ENCODE assay signal across 8 mouse cellular contexts in genomic region chr11:54787488-54788474, GRCm38 (mm10). TPM values are rescaled to one million over a fixed set of nuclear protein-coding genes. Genes with fewer than 3 reads are reported as not detected.
DNase-seq lines count a peak whose midpoint lies in the region; ATAC-seq lines count a peak whose summit lies in the region.

Gene Cdc42se2, minus strand, starts transcription at chr11:54787675.

- ATAC-seq in heart, embryonic 13.5 days (ENCODE audit: extremely low read depth, insufficient number of reproducible peaks, low FRiP score, low TSS enrichment) = peak; percentile 98
- ATAC-seq in liver, embryonic 12.5 days = peak; percentile 99
- peak; percentile 99 for ATAC-seq in stomach, embryonic 15.5 days (ENCODE audit: insufficient read depth, low FRiP score, low read depth)

- DNase-seq in CD4-positive, CD25-positive, alpha-beta regulatory T cell, adult 2 months (ENCODE audit: low read depth, low spot score) = peak; percentile 97
- DNase-seq in fat pad, adult 2 months (ENCODE audit: extremely low read depth, low read depth, low spot score) = peak; percentile 37
- peak; percentile 98 for DNase-seq in kidney, postnatal 10 days
- DNase-seq in natural killer cell, adult 2 months (ENCODE audit: low spot score in 2 of 2) = peak; percentile 95 to 96

- H3K27ac ChIP-seq in brown adipose tissue, adult 24 weeks (replicated peaks; ENCODE audit: low read depth, low read length) = peak within 1 kb of the TSS; percentile 74
- H3K27ac ChIP-seq in heart, embryonic 13.5 days (replicated peaks) = peak within 1 kb of the TSS; percentile 99
- peak within 1 kb of the TSS; percentile 91 for H3K27ac ChIP-seq in liver, embryonic 12.5 days
- peak within 1 kb of the TSS; percentile 99 for H3K27ac ChIP-seq in stomach, embryonic 15.5 days

- peak within 1 kb of the TSS; percentile 90 for H3K4me3 ChIP-seq in brown adipose tissue, adult 24 weeks (ENCODE audit: insufficient read depth, low read depth, low read length)
- peak within 1 kb of the TSS; percentile 79 for H3K4me3 ChIP-seq in heart, embryonic 13.5 days
- peak within 1 kb of the TSS; percentile 87 for H3K4me3 ChIP-seq in liver, embryonic 12.5 days
- H3K4me3 ChIP-seq in stomach, embryonic 15.5 days (replicated peaks) = peak within 1 kb of the TSS; percentile 97

- no peaks in the 10 kb centered on the region for H3K4me1 ChIP-seq in brown adipose tissue, adult 24 weeks (ENCODE audit: control insufficient read depth, insufficient read depth, insufficient read length, low read length)
- H3K4me1 ChIP-seq in heart, embryonic 13.5 days = peaks cover 17% of the 10 kb centered on the region
- H3K4me1 ChIP-seq in liver, embryonic 12.5 days = peaks cover 17% of the 10 kb centered on the region
- no peaks in the 10 kb centered on the region for H3K4me1 ChIP-seq in stomach, embryonic 15.5 days

- no peaks in the 10 kb centered on the region for H3K27me3 ChIP-seq in heart, embryonic 13.5 days (replicated peaks)
- H3K27me3 ChIP-seq in liver, embryonic 12.5 days (replicated peaks) = no peaks in the 10 kb centered on the region
- H3K27me3 ChIP-seq in stomach, embryonic 15.5 days (replicated peaks) = no peaks in the 10 kb centered on the region

- H3K9ac ChIP-seq in heart, embryonic 13.5 days = peak within 1 kb of the TSS; percentile 93
- peak within 1 kb of the TSS; percentile 93 for H3K9ac ChIP-seq in liver, embryonic 12.5 days
- H3K9ac ChIP-seq in stomach, embryonic 15.5 days = peak within 1 kb of the TSS; percentile 73

- 0 out of 2 replicates have a peak, but pooled peaks cover 3% of the 10 kb centered on the region for H3K36me3 ChIP-seq in heart, embryonic 13.5 days
- no peaks in the 10 kb centered on the region for H3K36me3 ChIP-seq in liver, embryonic 12.5 days
- no peaks in the 10 kb centered on the region for H3K36me3 ChIP-seq in stomach, embryonic 15.5 days

- no peaks in the 10 kb centered on the region for H3K9me3 ChIP-seq in heart, embryonic 13.5 days
- no peaks in the 10 kb centered on the region for H3K9me3 ChIP-seq in liver, embryonic 12.5 days (replicated peaks)
- H3K9me3 ChIP-seq in stomach, embryonic 15.5 days = no peaks in the 10 kb centered on the region

- peak within 1 kb of the TSS; percentile 80 for H3K4me2 ChIP-seq in heart, embryonic 13.5 days
- H3K4me2 ChIP-seq in liver, embryonic 12.5 days = peak within 1 kb of the TSS; percentile 99
- H3K4me2 ChIP-seq in stomach, embryonic 15.5 days = peak within 1 kb of the TSS; percentile 88

- 4% methylated on average over 56 of the region's 56 CpGs for WGBS in heart, embryonic 13.5 days
- 3% methylated on average over 56 of the region's 56 CpGs for WGBS in liver, embryonic 12.5 days (ENCODE audit: insufficient replicate concordance)
- WGBS in stomach, embryonic 15.5 days = 4% methylated on average over 56 of the region's 56 CpGs

RNA-seq across cellular contexts. Expression of gene Cdc42se2, which starts in this region (rescaled TPM):
- polyA plus RNA-seq in brown adipose tissue, adult 24 weeks (2012; ENCODE audit: insufficient read depth, insufficient read length, missing spikeins) = 11.8 and 18.7 TPM in 2 replicates
- 56.0 and 57.8 TPM in 2 replicates for polyA plus RNA-seq in heart, embryonic 13.5 days (2015; fragmentation: Nextera tagmentation; extraction: Ambion mirVana)
- polyA plus RNA-seq in liver, embryonic 12.5 days (2016; fragmentation: Nextera tagmentation; extraction: Ambion mirVana) = 28.0 and 28.5 TPM in 2 replicates
- 66.4 and 68.1 TPM in 2 replicates for polyA plus RNA-seq in stomach, embryonic 15.5 days (2015; fragmentation: Nextera tagmentation; extraction: Ambion mirVana)

Comparison
In these comparisons a context has a peak if more than half of its experiments do, and no peak if none do; other contexts are left out.
1. Peak in every context shown above with its lines: DNase-seq, ATAC-seq, H3K4me3 ChIP-seq and H3K27ac ChIP-seq.
2. DNase-seq: peak in every context shown above with its lines; median percentile 98 in kidney, postnatal 10 days; 97 in CD4-positive, CD25-positive, alpha-beta regulatory T cell, adult 2 months; 96 in natural killer cell, adult 2 months; 37 in fat pad, adult 2 months.